Mouse (Mus musculus) myocyte (in vitro differentiated cells): ENCODE measurements around the gene Ace2. TPM values are rescaled to one million over a fixed set of nuclear protein-coding genes. Genes with fewer than 3 reads are reported as not detected.

Experiments
- H3K27me3 ChIP-seq: one replicate; pipeline ENCODE4 v1.6.1; 2011; ENCODE audit not compliant: control insufficient read depth, insufficient read depth, insufficient read length
- H3K36me3 ChIP-seq: one replicate; pipeline ENCODE4 v1.6.1; 2011; ENCODE audit not compliant: control insufficient read depth, insufficient read depth
- H3K4me2 ChIP-seq: one replicate; pipeline ENCODE4 v1.6.1; 2011; ENCODE audit warnings: low read depth, control low read depth
- H3K4me3 ChIP-seq: one replicate; pipeline ENCODE4 v1.5.1; 2011; ENCODE audit warnings: mild to moderate bottlenecking, control low read depth, moderate library complexity
- H3K79me2 ChIP-seq: one replicate; pipeline ENCODE4 v1.6.1; 2011; ENCODE audit not compliant: control insufficient read depth, insufficient read depth
- H3ac ChIP-seq: one replicate; pipeline ENCODE4 v1.6.1; 2011; ENCODE audit not compliant: control insufficient read depth, insufficient read length
- CEBPB ChIP-seq: IDR thresholded peaks from 2 replicates; pipeline ENCODE4 v1.6.1; 2011; ENCODE audit warnings: mild to moderate bottlenecking, moderate library complexity; ENCODE audit not compliant: poor library complexity, insufficient read depth, severe bottlenecking
- E2F4 ChIP-seq: IDR thresholded peaks from one replicate; pipeline ENCODE4 v1.6.1; 2011; ENCODE audit warnings: mild to moderate bottlenecking, control low read depth, moderate library complexity; ENCODE audit not compliant: insufficient read depth
- MAX ChIP-seq: IDR thresholded peaks from one replicate; pipeline ENCODE4 v1.6.1; 2011; ENCODE audit warnings: low read depth, mild to moderate bottlenecking, control low read depth
- MYOD1 ChIP-seq, 3 experiments: IDR thresholded peaks; one replicate each; pipeline ENCODE4 v1.6.1; 2011; ENCODE audit warnings: control low read depth in 2 of 3, low read depth in 2 of 3, mild to moderate bottlenecking in 2 of 3, moderate library complexity in 1 of 3; ENCODE audit not compliant: insufficient read length in 2 of 3, control insufficient read depth in 1 of 3
- MYOG ChIP-seq, 3 experiments: IDR thresholded peaks; one replicate each; pipeline ENCODE4 v1.6.1; 2011; ENCODE audit warnings: control low read depth in 2 of 3, low read depth in 2 of 3, mild to moderate bottlenecking in 2 of 3; ENCODE audit not compliant: insufficient read length in 2 of 3, control insufficient read depth in 1 of 3, insufficient read depth in 1 of 3
- POLR2A ChIP-seq: IDR thresholded peaks from one replicate; pipeline ENCODE4 v1.6.1; 2011; ENCODE audit warnings: low read depth, mild to moderate bottlenecking, control low read depth, moderate library complexity; ENCODE audit not compliant: insufficient read length
- POLR2AphosphoS2 ChIP-seq: IDR thresholded peaks from one replicate; pipeline ENCODE4 v1.6.1; 2011; ENCODE audit warnings: low read depth, control low read depth; ENCODE audit not compliant: insufficient read length
- REST ChIP-seq: IDR thresholded peaks from one replicate; pipeline ENCODE4 v1.6.1; 2011; ENCODE audit warnings: mild to moderate bottlenecking, control low read depth, moderate library complexity; ENCODE audit not compliant: insufficient read depth, insufficient read length
- SRF ChIP-seq: IDR thresholded peaks from one replicate; pipeline ENCODE4 v1.6.1; 2011; ENCODE audit warnings: low read depth; ENCODE audit not compliant: control insufficient read depth, insufficient read length
- TCF12 ChIP-seq: IDR thresholded peaks from one replicate; pipeline ENCODE4 v1.6.1; 2011; ENCODE audit warnings: mild to moderate bottlenecking, control low read depth; ENCODE audit not compliant: poor library complexity, insufficient read depth, severe bottlenecking
- TCF3 ChIP-seq: IDR thresholded peaks from one replicate; pipeline ENCODE4 v1.6.1; 2011; ENCODE audit warnings: low read depth, control low read depth; ENCODE audit not compliant: insufficient read length
- USF1 ChIP-seq: IDR thresholded peaks from one replicate; pipeline ENCODE4 v1.6.1; 2011; ENCODE audit warnings: low read depth, mild to moderate bottlenecking, control low read depth, moderate library complexity
- polyA plus RNA-seq: library from polyadenylated mRNA; unstranded; fragments of >200 nt; fragmentation: generic; extraction: Trizol; gene quantifications from one replicate; pipeline ENCODE4 v1.2.1, GENCODE M21; 2012; ENCODE audit warnings: missing spikeins

Gene Ace2
- polyA plus RNA-seq, 1 experiment = not detected

- Histone ChIP-seq H3ac (no peak overlapping the region), H3K4me2 (no peak overlapping the region), H3K4me3 (no peak overlapping the region), H3K36me3 (no peaks in the 10 kb centered on the region), H3K27me3 (no peaks in the 10 kb centered on the region), H3K79me2 (no peaks in the 10 kb centered on the region)
- TF ChIP-seq TCF12 (no peak), SRF (no peak), MAX (no peak), E2F4 (no peak), REST (no peak), MYOD1 (IDR thresholded peaks at IDR 0.05; ENCODE audit: control insufficient read depth in 1 of 3, insufficient read length in 2 of 3, low read depth in 2 of 3) (no peak), TCF3 (no peak), POLR2A (no peak), USF1 (no peak), CEBPB (no peak), POLR2AphosphoS2 (no peak), MYOG (IDR thresholded peaks at IDR 0.05; ENCODE audit: control insufficient read depth in 1 of 3, insufficient read depth in 1 of 3, insufficient read length in 2 of 3, low read depth in 2 of 3) (no peak)
Observed at GRCm38 (mm10) chrX:164183844-164184243, 44.7 kb downstream of the Ace2 start.

GRCm38 (mm10) chrX:164189880-164190279 lies 50.7 kb downstream of the Ace2 start:
- H3K36me3 ChIP-seq = no peaks in the 10 kb centered on the region
- no peaks in the 10 kb centered on the region for H3K27me3 ChIP-seq
- TF ChIP-seq REST (no peak), USF1 (no peak), TCF3 (no peak), MAX (no peak), E2F4 (no peak), CEBPB (no peak), MYOD1 (IDR thresholded peaks at IDR 0.05; ENCODE audit: control insufficient read depth in 1 of 3, insufficient read length in 2 of 3, low read depth in 2 of 3) (no peak), POLR2AphosphoS2 (no peak), POLR2A (no peak), TCF12 (no peak), SRF (no peak), MYOG (IDR thresholded peaks at IDR 0.05; ENCODE audit: control insufficient read depth in 1 of 3, insufficient read depth in 1 of 3, insufficient read length in 2 of 3, low read depth in 2 of 3) (no peak)
- H3K4me2 ChIP-seq = no peak overlapping the region
- H3K79me2 ChIP-seq = no peaks in the 10 kb centered on the region
- no peak overlapping the region for H3ac ChIP-seq
- no peak overlapping the region for H3K4me3 ChIP-seq

GRCm38 (mm10) chrX:164197679-164198078 lies 58.5 kb downstream of the Ace2 start:
- Histone ChIP-seq H3K4me2 (no peak overlapping the region), H3K36me3 (no peaks in the 10 kb centered on the region), H3ac (no peak overlapping the region), H3K79me2 (no peaks in the 10 kb centered on the region), H3K27me3 (no peaks in the 10 kb centered on the region), H3K4me3 (no peak overlapping the region)
- TF ChIP-seq TCF12 (no peak), SRF (no peak), E2F4 (no peak), MYOD1 (IDR thresholded peaks at IDR 0.05; ENCODE audit: control insufficient read depth in 1 of 3, insufficient read length in 2 of 3, low read depth in 2 of 3) (no peak), POLR2AphosphoS2 (no peak), MYOG (IDR thresholded peaks at IDR 0.05; ENCODE audit: control insufficient read depth in 1 of 3, insufficient read depth in 1 of 3, insufficient read length in 2 of 3, low read depth in 2 of 3) (no peak), CEBPB (no peak), REST (no peak), MAX (no peak), USF1 (no peak), POLR2A (no peak), TCF3 (no peak)

GRCm38 (mm10) chrX:164200547-164200946 lies 61.4 kb downstream of the Ace2 start:
- Histone ChIP-seq H3K36me3 (no peaks in the 10 kb centered on the region), H3K27me3 (no peaks in the 10 kb centered on the region), H3K79me2 (no peaks in the 10 kb centered on the region), H3K4me3 (no peak overlapping the region), H3ac (no peak overlapping the region), H3K4me2 (no peak overlapping the region)
- TF ChIP-seq MYOG (IDR thresholded peaks at IDR 0.05; ENCODE audit: control insufficient read depth in 1 of 3, insufficient read depth in 1 of 3, insufficient read length in 2 of 3, low read depth in 2 of 3) (no peak), TCF3 (no peak), SRF (no peak), MAX (no peak), REST (no peak), TCF12 (no peak), E2F4 (no peak), USF1 (no peak), POLR2AphosphoS2 (no peak), CEBPB (no peak), POLR2A (no peak), MYOD1 (IDR thresholded peaks at IDR 0.05; ENCODE audit: control insufficient read depth in 1 of 3, insufficient read length in 2 of 3, low read depth in 2 of 3) (no peak)
